Mouse (Mus musculus) gastrocnemius, postnatal 4 days (tissue): ENCODE data around the gene Ppt2. TPM values are rescaled to one million over a fixed set of nuclear protein-coding genes. Genes with fewer than 3 reads are reported as not detected.

ENCODE experiments used
- total RNA-seq, 2 experiments: library from RNA; stranded (reverse); gene quantifications; 2 replicates each; pipeline ENCODE4 v1.2.3; 2021

Gene Ppt2
- total RNA-seq, 2 experiments from 2014 or later = 35.9 to 44.8 TPM

Other genes starting within 250 kb of the Ppt2 start
- gene BC051142, start 229.7 kb downstream of the Ppt2 start, total RNA-seq = 1 to 10 TPM in 1 of 2 experiments, under 1 TPM in 1; 0.88 to 1.1 TPM
- gene Btnl4, start 151.2 kb downstream of the Ppt2 start, total RNA-seq = not detected
- gene Btnl6, start 111.2 kb downstream of the Ppt2 start, total RNA-seq = not detected
- 10 to 100 TPM; 21.2 to 28.3 TPM for gene Notch4, start 64.2 kb downstream of the Ppt2 start, total RNA-seq
- gene Gpsm3, start 38.7 kb downstream of the Ppt2 start, total RNA-seq = 1 to 10 TPM; 4.6 to 5.3 TPM
- gene Pbx2, start 37.2 kb downstream of the Ppt2 start, total RNA-seq = 10 to 100 TPM; 48.7 to 53.5 TPM
- gene Ager, start 30.6 kb downstream of the Ppt2 start, total RNA-seq = 1 to 10 TPM; 2.0 to 3.0 TPM
- 10 to 100 TPM; 23.8 to 24.1 TPM for gene Rnf5, start 24.8 kb downstream of the Ppt2 start, total RNA-seq
- 10 to 100 TPM; 42.0 to 42.9 TPM for gene Agpat1, start 24.2 kb downstream of the Ppt2 start, total RNA-seq
- 10 to 100 TPM; 20.7 to 23.1 TPM for gene Egfl8, start 12.5 kb downstream of the Ppt2 start, total RNA-seq
- under 1 TPM; 0.34 to 0.76 TPM for gene Prrt1, start 1.0 kb upstream of the Ppt2 start, total RNA-seq
- 1 to 10 TPM; 8.1 to 8.3 TPM for gene Fkbpl, start 16.3 kb upstream of the Ppt2 start, total RNA-seq
- 10 to 100 TPM; 20.1 to 22.5 TPM for gene Atf6b, start 18.6 kb upstream of the Ppt2 start, total RNA-seq
- gene Tnxb, start 42.0 kb upstream of the Ppt2 start, total RNA-seq = 100 to 1,000 TPM; 197 to 232 TPM
- gene C4b, start 115.4 kb upstream of the Ppt2 start, total RNA-seq = 1 to 10 TPM; 3.2 to 3.6 TPM
- under 1 TPM; 0.16 to 0.34 TPM for gene Cyp21a1, start 176.1 kb upstream of the Ppt2 start, total RNA-seq
- 10 to 100 TPM; 12.7 to 15.1 TPM for gene Stk19, start 208.4 kb upstream of the Ppt2 start, total RNA-seq
- 10 to 100 TPM; 20.4 to 22.6 TPM for gene Dxo, start 208.5 kb upstream of the Ppt2 start, total RNA-seq
- 10 to 100 TPM; 28.8 to 29.2 TPM for gene Skiv2l, start 221.7 kb upstream of the Ppt2 start, total RNA-seq
- gene Nelfe, start 221.9 kb upstream of the Ppt2 start, total RNA-seq = 10 to 100 TPM; 25.8 to 28.0 TPM
- 1 to 10 TPM; 4.4 to 6.8 TPM for gene Cfb, start 234.0 kb upstream of the Ppt2 start, total RNA-seq